Mouse (Mus musculus) stomach, postnatal 0 days (tissue): ENCODE measurements around the gene Fam53b. TPM values are rescaled to one million over a fixed set of nuclear protein-coding genes. Genes with fewer than 3 reads are reported as not detected.
A peak's percentile ranks its signal among the peaks of the same experiment; 100 is the strongest.

Source experiments
- ATAC-seq: fragments of 200-750 bp; cut with Nextera tagmentation; 2 replicates; pipeline ENCODE4 v1.8.0; 2017; ENCODE audit not compliant: low FRiP score, low TSS enrichment
- DNase-seq: peaks from one replicate; pipeline ENCODE4 v3.0.0-alpha.2; 2016; ENCODE audit warnings: low spot score
- H3K27ac ChIP-seq: fragments of 300-500 bp; sonication (generic); replicated peaks from 2 replicates; pipeline ENCODE4 v1.5.1; 2014; ENCODE audit warnings: mild to moderate bottlenecking, control low read depth
- H3K27me3 ChIP-seq: fragments of 300-500 bp; sonication (generic); 2 replicates; pipeline ENCODE4 v1.6.1; 2014; ENCODE audit warnings: low read length; ENCODE audit not compliant: control insufficient read depth, insufficient read depth
- H3K36me3 ChIP-seq: fragments of 300-500 bp; sonication (generic); 2 replicates; pipeline ENCODE4 v1.6.1; 2014; ENCODE audit warnings: low read length, mixed read lengths; ENCODE audit not compliant: control insufficient read depth, insufficient read depth
- H3K4me1 ChIP-seq: fragments of 300-500 bp; sonication (generic); replicated peaks from 2 replicates; pipeline ENCODE4 v1.6.1; 2014; ENCODE audit warnings: antibody characterized with exemption; ENCODE audit not compliant: control insufficient read depth, insufficient read depth
- H3K4me2 ChIP-seq: fragments of 300-500 bp; sonication (generic); replicated peaks from 2 replicates; pipeline ENCODE4 v1.6.1; 2014; ENCODE audit warnings: low read depth, mild to moderate bottlenecking, control low read depth, moderate library complexity
- H3K4me3 ChIP-seq: fragments of 300-500 bp; sonication (generic); 2 replicates; pipeline ENCODE4 v1.5.1; 2014; ENCODE audit warnings: low read depth, low read length, control low read depth
- H3K9ac ChIP-seq: fragments of 300-500 bp; sonication (generic); 2 replicates; pipeline ENCODE4 v1.6.1; 2014; ENCODE audit warnings: mild to moderate bottlenecking, low read length, control low read depth, mixed read lengths
- H3K9me3 ChIP-seq: fragments of 300-500 bp; sonication (generic); 2 replicates; pipeline ENCODE4 v1.6.1; 2016; ENCODE audit warnings: low read length; ENCODE audit not compliant: control insufficient read depth
- CTCF ChIP-seq: IDR thresholded peaks from 2 replicates; pipeline ENCODE4 v1.5.1; 2016; ENCODE audit warnings: antibody characterized with exemption, low read depth, mild to moderate bottlenecking, moderate library complexity
- EP300 ChIP-seq: optimal IDR thresholded peaks from 2 replicates; pipeline ENCODE3; 2016; ENCODE audit warnings: antibody characterized with exemption
- WGBS: fragments of 180-500 bp; shearing (Covaris S2); extraction: QIAGEN DNeasy Blood & Tissue Kit; methylation state at CpG from one replicate; pipeline ENCODE4 v1.1.7; 2014; 5-methylcytosine and 5-hydroxymethylcytosine counted together
- polyA plus RNA-seq: library from polyadenylated mRNA; unstranded; fragments of >200 nt; fragmentation: Nextera tagmentation; extraction: Ambion mirVana; gene quantifications from 2 replicates; pipeline ENCODE4 v1.2.1, GENCODE M21; 2015

Fam53b gene
- polyA plus RNA-seq, 1 experiment from 2014 or later, result 8.5 TPM

DNA sequence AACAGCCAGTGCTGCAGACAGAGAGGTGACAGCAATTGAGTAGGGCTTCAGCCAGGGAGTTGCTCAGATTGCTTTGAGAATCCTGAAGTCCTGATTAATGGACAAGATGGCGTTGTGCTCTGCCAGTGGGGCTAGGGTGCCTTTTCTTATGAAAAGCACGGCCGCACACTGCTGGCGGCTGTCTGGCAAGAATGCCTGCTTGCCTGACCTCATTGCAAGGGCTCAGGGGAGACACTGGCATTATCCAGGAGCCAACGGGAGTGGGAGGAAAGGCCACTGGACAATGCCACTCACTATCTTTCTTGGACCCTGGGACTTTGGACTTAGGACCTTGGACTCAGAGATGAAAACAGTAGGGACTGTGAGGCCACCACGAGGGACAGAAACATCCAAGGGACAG is 80.2 kb downstream of the Fam53b start:
- ATAC-seq, result no peak
- Histone ChIP-seq H3K9me3 (no peaks in the 10 kb centered on the region), H3K27me3 (no peaks in the 10 kb centered on the region), H3K4me3 (no peak overlapping the region), H3K27ac (no peak overlapping the region), H3K9ac (no peak overlapping the region), H3K36me3 (no peaks in the 10 kb centered on the region), H3K4me2 (no peak overlapping the region), H3K4me1 (peaks cover 12% of the 10 kb centered on the region)
- no peak for TF ChIP-seq EP300
- 75% methylated on average over 6 of the region's 6 CpGs for WGBS
- no peak for DNase-seq

DNA sequence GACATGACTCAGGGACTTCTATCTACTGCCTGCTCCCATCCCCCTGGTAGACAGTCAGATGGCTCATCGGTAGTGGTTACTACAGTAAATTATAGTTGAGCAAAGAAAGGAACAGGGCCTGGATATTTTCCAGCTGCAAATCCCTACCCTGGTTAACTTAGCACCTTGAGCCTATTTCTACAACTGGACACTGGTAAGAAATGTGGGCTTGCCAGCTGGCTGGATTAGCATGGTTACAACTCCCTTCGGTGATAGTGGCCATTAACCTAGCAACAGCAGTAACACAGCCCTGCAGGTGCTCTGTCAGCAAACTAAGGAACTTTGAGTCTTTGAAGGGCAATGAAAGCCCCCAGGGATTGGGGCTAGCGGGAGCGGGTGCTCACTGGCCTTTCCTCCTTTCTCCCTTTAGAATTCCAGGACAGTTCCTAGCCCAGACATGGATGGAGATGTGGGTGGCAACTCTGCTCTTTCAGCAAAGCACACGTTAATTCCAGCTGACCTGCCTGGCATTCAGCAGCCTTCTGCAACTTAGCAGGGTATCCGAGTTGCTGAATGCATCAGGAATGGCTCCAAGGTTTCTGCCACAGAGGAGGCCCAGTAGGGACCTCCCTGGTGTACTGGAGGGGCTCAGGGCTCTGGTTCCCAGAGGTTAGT is 81.4 kb downstream of the Fam53b start:
- 81% methylated on average over 6 of the region's 6 CpGs for WGBS

GRCm38 (mm10) chr7:132731558-132731957 is 82.1 kb downstream of the Fam53b start:
- 79% methylated on average over 6 of the region's 6 CpGs for WGBS
- H3K27me3 ChIP-seq, result no peaks in the 10 kb centered on the region
- DNase-seq (no peak), ATAC-seq (no peak)
- H3K4me2 ChIP-seq, result no peak overlapping the region
- TF ChIP-seq EP300 (no peak), CTCF (no peak)
- no peaks in the 10 kb centered on the region for H3K36me3 ChIP-seq
- no peak overlapping the region for H3K4me3 ChIP-seq
- H3K9me3 ChIP-seq, result no peaks in the 10 kb centered on the region
- H3K4me1 ChIP-seq, result peaks cover 12% of the 10 kb centered on the region
- H3K9ac ChIP-seq, result no peak overlapping the region
- no peak overlapping the region for H3K27ac ChIP-seq

More for the DNA sequence above, 81.4 kb downstream of the Fam53b start:
- ATAC-seq, result no peak
- H3K27ac ChIP-seq, result no peak overlapping the region
- no peaks in the 10 kb centered on the region for H3K9me3 ChIP-seq
- H3K4me1 ChIP-seq, result peaks cover 12% of the 10 kb centered on the region
- no peak overlapping the region for H3K9ac ChIP-seq
- TF ChIP-seq CTCF (no peak), EP300 (no peak)
- no peak overlapping the region for H3K4me3 ChIP-seq
- H3K36me3 ChIP-seq, result no peaks in the 10 kb centered on the region
- H3K27me3 ChIP-seq, result no peaks in the 10 kb centered on the region
- no peak for DNase-seq
- no peak overlapping the region for H3K4me2 ChIP-seq

- H3K9me3 ChIP-seq, result no peaks in the 10 kb centered on the region
- H3K4me3 ChIP-seq, result no peak overlapping the region
- ATAC-seq (no peak), DNase-seq (no peak)
- TF ChIP-seq CTCF, result no peak
- TF ChIP-seq EP300, result no peak
- H3K27me3 ChIP-seq, result no peaks in the 10 kb centered on the region
- no peak overlapping the region for H3K9ac ChIP-seq
- no peak overlapping the region for H3K27ac ChIP-seq
- 85% methylated on average over 7 of the region's 7 CpGs for WGBS
- no peak overlapping the region for H3K4me2 ChIP-seq
- H3K36me3 ChIP-seq, result no peaks in the 10 kb centered on the region
- peaks cover 5% of the 10 kb centered on the region for H3K4me1 ChIP-seq
Measured at GRCm38 (mm10) chr7:132730510-132730909, 83.2 kb downstream of the Fam53b start.

DNA sequence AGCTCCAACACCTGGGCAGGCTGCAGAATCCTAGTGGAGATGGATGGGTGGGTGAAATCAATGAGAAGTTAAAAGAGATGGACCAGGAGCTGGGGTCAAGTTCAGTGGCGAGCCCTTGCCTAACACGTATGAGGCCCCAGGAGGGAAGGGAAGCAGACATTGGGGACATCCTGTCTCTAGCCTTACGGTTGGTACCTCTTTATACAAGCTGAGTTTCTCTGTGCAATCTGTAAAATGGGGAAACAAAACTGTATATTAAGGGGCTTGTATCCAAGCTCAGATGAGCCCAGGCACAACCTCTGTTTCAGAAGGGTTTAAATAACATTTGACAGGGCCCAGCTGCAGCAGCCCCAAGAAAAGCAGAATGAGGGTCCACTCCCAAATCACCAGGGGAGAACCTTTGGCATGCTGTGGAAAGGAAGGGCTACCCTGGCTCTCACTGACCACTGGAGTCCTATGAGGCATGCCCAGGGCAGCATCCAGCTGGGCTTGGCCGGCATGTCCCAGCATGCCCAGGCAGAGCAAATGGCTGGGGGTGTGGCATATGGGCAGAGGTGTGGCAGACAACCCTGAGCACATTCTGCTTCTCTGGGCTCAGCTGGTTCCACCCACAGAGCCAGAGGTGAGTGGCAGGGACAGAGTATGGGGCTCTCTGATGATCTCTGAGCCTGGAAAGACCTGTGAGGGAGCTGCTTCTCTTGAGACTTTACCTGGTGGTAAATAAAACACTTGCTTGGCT is 84.4 kb downstream of the Fam53b start:
- H3K9me3 ChIP-seq, result no peaks in the 10 kb centered on the region
- no peaks in the 10 kb centered on the region for H3K36me3 ChIP-seq
- H3K27ac ChIP-seq, result no peak overlapping the region
- 62% methylated on average over 4 of the region's 4 CpGs for WGBS
- no peak for TF ChIP-seq EP300
- no peak for TF ChIP-seq CTCF
- H3K27me3 ChIP-seq, result no peaks in the 10 kb centered on the region
- peaks cover 6% of the 10 kb centered on the region for H3K4me1 ChIP-seq
- H3K4me2 ChIP-seq, result no peak overlapping the region
- no peak overlapping the region for H3K4me3 ChIP-seq
- DNase-seq (peak; percentile 74), ATAC-seq (peak; percentile 68)
- H3K9ac ChIP-seq, result no peak overlapping the region
